Mouse (Mus musculus) liver, embryonic 14.5 days (tissue): Measurements from ENCODE around the gene Hist4h4. TPM values are rescaled to one million over a fixed set of nuclear protein-coding genes. Genes with fewer than 3 reads are reported as not detected.
A peak's percentile ranks its signal among the peaks of the same experiment; 100 is the strongest.

Experiments
- ATAC-seq: fragments of 200-750 bp; cut with Nextera tagmentation; 2 replicates; pipeline ENCODE4 v1.8.0; 2017; ENCODE audit warnings: moderate number of reproducible peaks, mild to moderate bottlenecking, moderate library complexity; ENCODE audit not compliant: insufficient read depth
- DNase-seq, 3 experiments: peaks; one replicate each; pipeline ENCODE4 v3.0.0-alpha.2; 2012 to 2013; ENCODE audit warnings: low read depth in 3 of 3, low spot score in 3 of 3
- H3K27ac ChIP-seq: fragments of 300-500 bp; sonication (generic); 2 replicates; pipeline ENCODE4 v1.5.1; 2014; ENCODE audit warnings: moderate library complexity, mild to moderate bottlenecking, control low read depth, inconsistent platforms
- H3K27me3 ChIP-seq: fragments of 300-500 bp; sonication (generic); 2 replicates; pipeline ENCODE4 v1.6.1; 2014; ENCODE audit warnings: mild to moderate bottlenecking, low read length, moderate library complexity; ENCODE audit not compliant: control insufficient read depth, insufficient read depth
- H3K36me3 ChIP-seq: fragments of 300-500 bp; sonication (generic); replicated peaks from 2 replicates; pipeline ENCODE4 v1.6.1; 2014; ENCODE audit warnings: low read depth; ENCODE audit not compliant: control insufficient read depth, insufficient read depth
- H3K4me1 ChIP-seq, 2 experiments: fragments of 200-500 bp in 1 of 2; fragments of 300-500 bp in 1 of 2; sonication (generic) in 1 of 2; replicated peaks; 2 replicates each; pipeline ENCODE4 v1.6.1; 2012 to 2014; ENCODE audit warnings: antibody characterized with exemption in 1 of 2, inconsistent platforms in 1 of 2, low read length in 1 of 2; ENCODE audit not compliant: control insufficient read depth in 2 of 2, insufficient read depth in 2 of 2
- H3K4me2 ChIP-seq: fragments of 300-500 bp; sonication (generic); 2 replicates; pipeline ENCODE4 v1.6.1; 2014; ENCODE audit warnings: low read depth, mild to moderate bottlenecking, control low read depth, moderate library complexity
- H3K4me3 ChIP-seq, 2 experiments: fragments of 200-500 bp in 1 of 2; fragments of 300-500 bp in 1 of 2; sonication (generic) in 1 of 2; 2 replicates each; pipeline ENCODE4 v1.5.1; 2012 to 2014; ENCODE audit warnings: low read depth in 2 of 2, low read length in 2 of 2, mild to moderate bottlenecking in 2 of 2, control low read depth in 1 of 2, inconsistent platforms in 1 of 2, moderate library complexity in 1 of 2; ENCODE audit not compliant: insufficient read depth in 1 of 2
- H3K9ac ChIP-seq: fragments of 300-500 bp; sonication (generic); replicated peaks from 2 replicates; pipeline ENCODE4 v1.6.1; 2014; ENCODE audit warnings: mild to moderate bottlenecking, control low read depth, moderate library complexity
- H3K9me3 ChIP-seq: fragments of 300-500 bp; sonication (generic); 2 replicates; pipeline ENCODE4 v1.6.1; 2016; ENCODE audit warnings: low read length, mixed read lengths; ENCODE audit not compliant: control insufficient read depth
- CTCF ChIP-seq: IDR thresholded peaks from 2 replicates; pipeline ENCODE4 v1.5.1; 2016; ENCODE audit warnings: antibody characterized with exemption, low read depth, control low read depth
- EP300 ChIP-seq: IDR thresholded peaks from 2 replicates; pipeline ENCODE4 v1.6.1; 2016; ENCODE audit warnings: antibody characterized with exemption, low read depth
- WGBS: fragments of 180-500 bp; shearing (Covaris S2); extraction: QIAGEN DNeasy Blood & Tissue Kit; methylation state at CpG from one replicate; pipeline ENCODE4 v1.1.7; 2014; ENCODE audit not compliant: insufficient replicate concordance; 5-methylcytosine and 5-hydroxymethylcytosine counted together
- polyA plus RNA-seq, 2 experiments: library from polyadenylated mRNA; depleted of rRNA in 1 of 2; stranded (reverse) in 1 of 2; unstranded in 1 of 2; fragments of >200 nt; fragmentation: Nextera tagmentation in 1 of 2; extraction: Ambion mirVana in 1 of 2; gene quantifications; 2 replicates each; pipeline versions ENCODE4 v1.2.1 to v1.2.3; 2012 to 2014

Hist4h4 gene
- polyA plus RNA-seq, 2 experiments, result 1.6 to 2.4 TPM

GRCm38 (mm10) chr6:136817549-136817948 lies 13.3 kb upstream of the Hist4h4 start:
- Histone ChIP-seq H3K4me2 (no peak overlapping the region), H3K4me1 (no peaks in the 10 kb centered on the region), H3K4me3 (no peak overlapping the region), H3K27ac (no peak overlapping the region), H3K9ac (no peak overlapping the region), H3K36me3 (peaks cover 95% of the 10 kb centered on the region), H3K9me3 (no peaks in the 10 kb centered on the region), H3K27me3 (no peaks in the 10 kb centered on the region)
- no peak for ATAC-seq
- no peak for TF ChIP-seq EP300
- no peak for TF ChIP-seq CTCF
- DNase-seq, result no peak
- 88% methylated on average over 3 of the region's 3 CpGs for WGBS

- H3K27me3 ChIP-seq, result no peaks in the 10 kb centered on the region
- no peak for DNase-seq
- H3K9ac ChIP-seq, result no peak overlapping the region
- H3K4me1 ChIP-seq, result no peaks in the 10 kb centered on the region
- no peak overlapping the region for H3K4me2 ChIP-seq
- ATAC-seq, result no peak
- H3K9me3 ChIP-seq, result no peaks in the 10 kb centered on the region
- 95% methylated on average over 21 of the region's 21 CpGs for WGBS
- H3K27ac ChIP-seq, result no peak overlapping the region
- TF ChIP-seq EP300, result no peak
- no peak for TF ChIP-seq CTCF
- H3K36me3 ChIP-seq, result peaks cover 95% of the 10 kb centered on the region
- H3K4me3 ChIP-seq, result no peak overlapping the region
Observed at GRCm38 (mm10) chr6:136816826-136817225, 12.6 kb upstream of the Hist4h4 start.

GRCm38 (mm10) chr6:136815381-136815780 lies 11.2 kb upstream of the Hist4h4 start:
- DNase-seq (no peak), ATAC-seq (no peak)
- peaks cover 82% of the 10 kb centered on the region for H3K36me3 ChIP-seq
- no peaks in the 10 kb centered on the region for H3K27me3 ChIP-seq
- TF ChIP-seq EP300 (no peak), CTCF (no peak)
- no peak overlapping the region for H3K4me3 ChIP-seq
- H3K9me3 ChIP-seq, result no peaks in the 10 kb centered on the region
- H3K4me2 ChIP-seq, result no peak overlapping the region
- no peak overlapping the region for H3K9ac ChIP-seq
- H3K4me1 ChIP-seq, result peaks cover 1 to 2% of the 10 kb centered on the region in 2 experiments
- WGBS, result 82% methylated on average over 7 of the region's 7 CpGs
- H3K27ac ChIP-seq, result no peak overlapping the region

GRCm38 (mm10) chr6:136813117-136813516 lies 8.9 kb upstream of the Hist4h4 start:
- ATAC-seq (no peak), DNase-seq (no peak)
- Histone ChIP-seq H3K27me3 (no peaks in the 10 kb centered on the region), H3K4me1 (peaks cover 10 to 11% of the 10 kb centered on the region in 2 experiments), H3K9ac (no peak overlapping the region), H3K9me3 (no peaks in the 10 kb centered on the region), H3K4me2 (no peak overlapping the region), H3K4me3 (no peak overlapping the region), H3K27ac (no peak overlapping the region), H3K36me3 (peaks cover 61% of the 10 kb centered on the region)
- TF ChIP-seq CTCF (peak; percentile 46), EP300 (no peak)
- WGBS, result 49% methylated on average over 4 of the region's 4 CpGs

- Histone ChIP-seq H3K9ac (no peak overlapping the region), H3K9me3 (no peaks in the 10 kb centered on the region), H3K36me3 (peaks cover 42% of the 10 kb centered on the region), H3K27ac (no peak overlapping the region), H3K4me3 (no peak overlapping the region), H3K4me1 (peaks cover 21 to 25% of the 10 kb centered on the region in 2 experiments), H3K27me3 (no peaks in the 10 kb centered on the region), H3K4me2 (no peak overlapping the region)
- TF ChIP-seq EP300 (no peak), CTCF (no peak)
- no peak for ATAC-seq
- DNase-seq, result no peak
- 78% methylated on average over 10 of the region's 10 CpGs for WGBS
Observed at GRCm38 (mm10) chr6:136811196-136811595, 7.0 kb upstream of the Hist4h4 start.
